Mouse (Mus musculus): ENCODE measurements around the gene Pou2f3.

- TF ChIP-seq POLR2A (IDR thresholded peaks at IDR 0.05; ENCODE audit: borderline replicate concordance, extremely low read depth, low read depth, low read length) (no peak), CTCF (IDR thresholded peaks at IDR 0.05; ENCODE audit: insufficient read depth, low read length) (no peak)
These were observed 32.3 kb upstream of the Pou2f3 start for GRCm38 (mm10) chr9:43242432-43242831.
